Mouse (Mus musculus) stomach, embryonic 14.5 days (tissue): Measurements from ENCODE around the gene 1700056E22Rik. TPM values are rescaled to one million over a fixed set of nuclear protein-coding genes. Genes with fewer than 3 reads are reported as not detected.

Source experiments
- polyA plus RNA-seq: library from polyadenylated mRNA; unstranded; fragments of >200 nt; fragmentation: Nextera tagmentation; extraction: Ambion mirVana; gene quantifications from 2 replicates; pipeline ENCODE4 v1.2.1, GENCODE M21; 2014

Gene 1700056E22Rik
- polyA plus RNA-seq, 1 experiment from 2014 or later = 0.61 TPM

Other genes starting within 250 kb of the 1700056E22Rik start
- gene Dusp10, start 21.0 kb downstream of the 1700056E22Rik start, polyA plus RNA-seq = 9.0 and 9.9 TPM in 2 replicates